In genomic region chr4:139034540-139034939, GRCm38 (mm10) we compare ENCODE assay signal across 21 mouse cellular contexts. TPM values are rescaled to one million over a fixed set of nuclear protein-coding genes. Genes with fewer than 3 reads are reported as not detected.
DNase-seq lines count a peak whose midpoint lies in the region; ATAC-seq and TF ChIP-seq lines count a peak whose summit lies in the region.
"Had no signal": no experiment of that assay in that cellular context is flagged by ENCODE, and none has a peak within 500 bp of the region (broad histone marks: within the 10 kb centered on the region; RNA-seq: fewer than 3 reads in every experiment).

No protein-coding gene starts in this region.

- no peak overlapping the region for H3K9ac ChIP-seq in heart, postnatal 0 days (replicated peaks; ENCODE audit: low read depth, low read length)
- no peak overlapping the region for H3K9ac ChIP-seq in intestine, embryonic 15.5 days
- H3K9ac ChIP-seq: embryonic facial prominence, embryonic 12.5 days; neural tube, embryonic 12.5 days had no signal

- H3K4me3 ChIP-seq in heart, postnatal 0 days (ENCODE audit: low read depth, low read length) = no peak overlapping the region
- no peak overlapping the region for H3K4me3 ChIP-seq in intestine, embryonic 15.5 days (replicated peaks)
- H3K4me3 ChIP-seq: embryonic facial prominence, embryonic 12.5 days; limb, embryonic 10.5 days; neural tube, embryonic 12.5 days had no signal

- DNase-seq in heart, postnatal 0 days (ENCODE audit: low spot score) = peak; percentile 25
- no peak for DNase-seq in heart, postnatal 36 days
- DNase-seq in kidney, postnatal 4 days = peak; percentile 40 to 67
- DNase-seq in kidney, postnatal 25 days = no peak
- DNase-seq in A20 (ENCODE audit: low read depth, low spot score) = peak; percentile 42
- no peak for DNase-seq in thymus, postnatal 36 days
- DNase-seq: cerebellum, adult 9-10 months; lung, postnatal 10 days; thymus, postnatal 4 days had no signal

- H3K9me3 ChIP-seq in heart, postnatal 0 days (replicated peaks; ENCODE audit: control insufficient read depth, low read length) = no peaks in the 10 kb centered on the region
- no peaks in the 10 kb centered on the region for H3K9me3 ChIP-seq in intestine, embryonic 15.5 days
- H3K9me3 ChIP-seq: embryonic facial prominence, embryonic 12.5 days; limb, embryonic 10.5 days had no signal

- no peak for ATAC-seq in heart, postnatal 0 days (ENCODE audit: insufficient read depth, low read depth)
- ATAC-seq in intestine, embryonic 15.5 days = peak; percentile 40
- ATAC-seq: forebrain, embryonic 16.5 days; hindbrain, embryonic 16.5 days had no signal

- TF ChIP-seq CTCF in heart, postnatal 0 days (IDR thresholded peaks at IDR 0.05; ENCODE audit: low read depth) = peak; percentile 55

- no peak overlapping the region for H3K4me2 ChIP-seq in heart, postnatal 0 days (ENCODE audit: low read depth, low read length)
- no peak overlapping the region for H3K4me2 ChIP-seq in intestine, embryonic 15.5 days (replicated peaks)
- H3K4me2 ChIP-seq: embryonic facial prominence, embryonic 12.5 days; liver, embryonic 11.5 days; neural tube, embryonic 12.5 days had no signal

- no peak overlapping the region for H3K27ac ChIP-seq in heart, postnatal 0 days (ENCODE audit: low read depth)
- no peak overlapping the region for H3K27ac ChIP-seq in intestine, embryonic 15.5 days
- H3K27ac ChIP-seq: embryonic facial prominence, embryonic 12.5 days; limb, embryonic 10.5 days; neural tube, embryonic 12.5 days had no signal

- intact Hi-C loops in heart, postnatal 36 days (cut with DNase I) = no loop called here

- H3K36me3 ChIP-seq in heart, postnatal 0 days (replicated peaks; ENCODE audit: control insufficient read depth, insufficient read depth, low read length) = 0 out of 2 replicates have a peak, but pooled peaks cover 6% of the 10 kb centered on the region
- no peaks in the 10 kb centered on the region for H3K36me3 ChIP-seq in intestine, embryonic 15.5 days
- H3K36me3 ChIP-seq: embryonic facial prominence, embryonic 12.5 days; limb, embryonic 10.5 days; neural tube, embryonic 12.5 days had no signal

- H3K27me3 ChIP-seq in heart, postnatal 0 days (ENCODE audit: control insufficient read depth, insufficient read depth, low read length) = no peaks in the 10 kb centered on the region
- H3K27me3 ChIP-seq in intestine, embryonic 15.5 days (replicated peaks) = no peaks in the 10 kb centered on the region
- H3K27me3 ChIP-seq: embryonic facial prominence, embryonic 12.5 days; neural tube, embryonic 12.5 days had no signal

- H3K4me1 ChIP-seq in heart, postnatal 0 days (ENCODE audit: control insufficient read depth, insufficient read depth) = peaks cover 34% of the 10 kb centered on the region
- H3K4me1 ChIP-seq in intestine, embryonic 15.5 days (replicated peaks) = peaks cover 8% of the 10 kb centered on the region

- no peak for TF ChIP-seq EP300 in heart, postnatal 0 days (IDR thresholded peaks at IDR 0.05; ENCODE audit: low read depth)

- WGBS in heart, postnatal 0 days = 55% methylated on average over 4 of the region's 4 CpGs
- 38% methylated on average over 4 of the region's 4 CpGs for WGBS in intestine, embryonic 15.5 days

RNA-seq across cellular contexts. Expression of gene Htr6, which starts 40.8 kb away (rescaled TPM):
- not detected in 2 replicates for total RNA-seq in heart, postnatal 0 days (2014; rRNA removed; ENCODE audit: low replicate concordance)
- polyA plus RNA-seq in heart, postnatal 0 days (2015; fragmentation: Nextera tagmentation; extraction: Ambion mirVana) = not detected in 2 replicates
- total RNA-seq in heart, postnatal 36 days (2021) = not detected
- polyA plus RNA-seq in intestine, embryonic 15.5 days (2015; fragmentation: Nextera tagmentation; extraction: Ambion mirVana) = 0.14 and 0.18 TPM in 2 replicates
- total RNA-seq: gastrocnemius, adult 8-10 months; heart, adult 8-10 months; heart, postnatal 25 days; monocyte, adult 5-6 weeks had no signal
- polyA plus RNA-seq: limb, embryonic 10.5 days; liver, embryonic 11.5 days; neural tube, embryonic 12.5 days; stomach, embryonic 16.5 days had no signal

RNA-seq across cellular contexts. Expression of gene Nbl1, which starts 58.3 kb away (rescaled TPM):
- total RNA-seq in heart, postnatal 0 days (2014; rRNA removed; ENCODE audit: low replicate concordance) = 33.2 and 55.8 TPM in 2 replicates
- polyA plus RNA-seq in heart, postnatal 0 days (2015; fragmentation: Nextera tagmentation; extraction: Ambion mirVana) = 14.2 and 16.8 TPM in 2 replicates
- 10 to 100 TPM; 25.5 to 29.1 TPM for total RNA-seq in heart, postnatal 36 days (2021)
- polyA plus RNA-seq in intestine, embryonic 15.5 days (2015; fragmentation: Nextera tagmentation; extraction: Ambion mirVana) = 49.5 and 49.9 TPM in 2 replicates
- total RNA-seq: monocyte, adult 5-6 weeks had no signal

Comparison
In these comparisons a context has a peak if more than half of its experiments do, and no peak if none do; other contexts are left out.
1. DNase-seq: peak in heart, postnatal 0 days (single experiment), kidney, postnatal 4 days (2 of 2) and A20 (single experiment); none in heart, postnatal 36 days (0 of 2), kidney, postnatal 25 days (0 of 2) and thymus, postnatal 36 days (0 of 2).